Mouse (Mus musculus): ENCODE data around the gene Smim10l1.

GRCm38 (mm10) chr6:133055716-133056115 is 49.0 kb upstream of the Smim10l1 start, which contains the start of gene Tas2r140:
- TF ChIP-seq CTCF (IDR thresholded peaks at IDR 0.05; ENCODE audit: low read depth, low read length): no peak
- no peak for TF ChIP-seq POLR2A (IDR thresholded peaks at IDR 0.05; ENCODE audit: extremely low read depth, insufficient read depth, low read length)
